Mouse (Mus musculus): ENCODE data around the gene Ccl22.

DNA sequence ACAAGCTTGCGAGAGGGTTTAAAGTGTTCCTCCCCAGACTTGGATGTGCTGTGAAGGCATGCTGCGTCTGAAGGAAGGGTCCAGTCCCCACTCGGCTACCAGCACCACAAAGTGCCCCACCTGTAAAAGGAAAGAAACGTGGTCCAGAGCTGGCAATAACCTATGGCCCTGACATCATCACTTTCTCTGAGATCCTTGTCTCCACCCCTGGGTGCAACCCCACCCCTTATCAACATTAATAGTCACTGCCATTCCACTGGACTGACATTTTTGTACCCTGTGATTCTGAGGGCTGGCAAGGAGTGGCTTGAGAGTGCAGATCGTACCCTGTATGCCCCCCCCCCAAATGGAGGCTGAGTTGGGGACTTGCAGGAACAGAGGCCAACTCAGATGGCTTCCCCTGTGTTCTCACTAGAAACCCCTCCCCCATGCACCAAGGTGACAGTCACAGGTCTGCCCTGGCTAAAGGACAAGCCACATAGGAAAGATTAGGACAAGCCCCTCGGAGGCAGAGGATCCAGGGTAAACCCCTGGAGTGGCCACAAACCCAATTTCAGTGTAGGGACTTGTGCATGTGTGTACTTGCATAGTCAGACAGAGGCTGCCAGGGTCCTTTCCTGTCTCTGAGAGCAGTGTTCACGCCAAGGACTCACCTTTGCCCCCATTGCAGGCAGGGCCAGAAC is 35.9 kb downstream of the Ccl22 start:
- TF ChIP-seq CHD2 (IDR thresholded peaks at IDR 0.05; ENCODE audit: low read depth, low read length) (no peak), ZC3H11A (IDR thresholded peaks at IDR 0.05; ENCODE audit: borderline replicate concordance, low read depth, low read length) (no peak), ZNF384 (IDR thresholded peaks at IDR 0.05; ENCODE audit: low read depth, low read length) (no peak), MAFK (IDR thresholded peaks at IDR 0.05; ENCODE audit: insufficient read depth, low read depth, low read length) (no peak)

Measured in ES-E14 (cell line).